ENCODE assay signal across 30 mouse cellular contexts in genomic region chr15:61410789-61411188, GRCm38 (mm10).
"Had no signal": no experiment of that assay in that cellular context is flagged by ENCODE, and none has a peak within 500 bp of the region (broad histone marks: within the 10 kb centered on the region; RNA-seq: fewer than 3 reads in every experiment).

No protein-coding gene starts in this region.

- H3K4me1 ChIP-seq: limb, embryonic 10.5 days; limb, embryonic 12.5 days; limb, embryonic 13.5 days; limb, embryonic 15.5 days; liver, embryonic 12.5 days; liver, embryonic 13.5 days; liver, embryonic 15.5 days; lung, embryonic 15.5 days; megakaryocyte, embryonic 14.5 days; midbrain, embryonic 10.5 days; midbrain, embryonic 12.5 days; midbrain, embryonic 13.5 days; midbrain, embryonic 15.5 days; neural tube, embryonic 12.5 days had no signal

- H3K4me3 ChIP-seq: limb, embryonic 10.5 days; limb, embryonic 12.5 days; limb, embryonic 13.5 days; limb, embryonic 15.5 days; liver, embryonic 12.5 days; liver, embryonic 13.5 days; liver, embryonic 15.5 days; lung, embryonic 15.5 days; megakaryocyte, embryonic 14.5 days; midbrain, embryonic 10.5 days; midbrain, embryonic 12.5 days; midbrain, embryonic 13.5 days; midbrain, embryonic 15.5 days; myocyte; neural tube, embryonic 12.5 days had no signal

- H3K9me3 ChIP-seq: limb, embryonic 10.5 days; limb, embryonic 12.5 days; limb, embryonic 13.5 days; limb, embryonic 15.5 days; liver, embryonic 12.5 days; liver, embryonic 13.5 days; liver, embryonic 15.5 days; lung, embryonic 15.5 days; megakaryocyte, embryonic 14.5 days; midbrain, embryonic 10.5 days; midbrain, embryonic 12.5 days; midbrain, embryonic 13.5 days; midbrain, embryonic 15.5 days; neural tube, embryonic 12.5 days had no signal

- H3K36me3 ChIP-seq: limb, embryonic 10.5 days; limb, embryonic 12.5 days; limb, embryonic 13.5 days; limb, embryonic 15.5 days; liver, embryonic 12.5 days; liver, embryonic 13.5 days; liver, embryonic 15.5 days; lung, embryonic 15.5 days; midbrain, embryonic 10.5 days; midbrain, embryonic 12.5 days; midbrain, embryonic 13.5 days; midbrain, embryonic 15.5 days; neural tube, embryonic 12.5 days had no signal

- H3K9ac ChIP-seq: limb, embryonic 12.5 days; limb, embryonic 13.5 days; limb, embryonic 15.5 days; liver, embryonic 12.5 days; liver, embryonic 13.5 days; liver, embryonic 14.5 days; liver, embryonic 15.5 days; liver, postnatal 0 days; lung, embryonic 14.5 days; lung, embryonic 15.5 days; midbrain, embryonic 12.5 days; midbrain, embryonic 13.5 days; midbrain, embryonic 15.5 days; neural tube, embryonic 12.5 days had no signal

- DNase-seq: left cerebral cortex, postnatal 4 days; liver; liver, embryonic 13.5 days; liver, postnatal 0 days; lung, adult 18-20 months; lung, adult 2 months; lung, embryonic 14.5 days; lung, postnatal 10 days; lung, postnatal 14 days; lung, postnatal 36 days; lung, postnatal 4 days; midbrain, embryonic 14.5 days had no signal

- H3K27me3 ChIP-seq: limb, embryonic 12.5 days; limb, embryonic 13.5 days; limb, embryonic 15.5 days; liver, embryonic 12.5 days; liver, embryonic 13.5 days; liver, embryonic 15.5 days; lung, embryonic 15.5 days; megakaryocyte, embryonic 14.5 days; midbrain, embryonic 12.5 days; midbrain, embryonic 13.5 days; midbrain, embryonic 15.5 days; neural tube, embryonic 12.5 days had no signal

- H3K27ac ChIP-seq: limb, embryonic 10.5 days; limb, embryonic 12.5 days; limb, embryonic 13.5 days; limb, embryonic 15.5 days; liver, embryonic 12.5 days; liver, embryonic 13.5 days; liver, embryonic 14.5 days; liver, embryonic 15.5 days; lung, embryonic 15.5 days; macrophage; midbrain, embryonic 10.5 days; midbrain, embryonic 12.5 days; midbrain, embryonic 13.5 days; midbrain, embryonic 15.5 days; neural tube, embryonic 12.5 days had no signal

- H3K4me2 ChIP-seq: limb, embryonic 12.5 days; limb, embryonic 13.5 days; limb, embryonic 15.5 days; liver, embryonic 11.5 days; liver, embryonic 12.5 days; liver, embryonic 13.5 days; liver, embryonic 15.5 days; lung, embryonic 14.5 days; lung, embryonic 15.5 days; midbrain, embryonic 11.5 days; midbrain, embryonic 12.5 days; midbrain, embryonic 13.5 days; midbrain, embryonic 15.5 days; neural tube, embryonic 12.5 days had no signal
